Mouse (Mus musculus) liver, adult 2 months (tissue): ENCODE results near the gene Eepd1. TPM values are rescaled to one million over a fixed set of nuclear protein-coding genes. Genes with fewer than 3 reads are reported as not detected.
A peak's percentile ranks its signal among the peaks of the same experiment; 100 is the strongest.

Source experiments
- DNase-seq: peaks from one replicate; pipeline ENCODE4 v3.0.0-alpha.2; 2011; ENCODE audit warnings: low read depth, low spot score; ENCODE audit errors: extremely low read depth
- H3K27ac ChIP-seq: fragments of 200-500 bp; replicated peaks from 2 replicates; pipeline ENCODE4 v1.5.1; 2012; ENCODE audit warnings: low read depth, mild to moderate bottlenecking, control low read depth, inconsistent platforms, low read length; ENCODE audit not compliant: insufficient read depth
- H3K27me3 ChIP-seq: fragments of 200-500 bp; 2 replicates; pipeline ENCODE4 v1.6.1; 2012; ENCODE audit warnings: mild to moderate bottlenecking, moderate library complexity, low read length, inconsistent platforms; ENCODE audit not compliant: control insufficient read depth, insufficient read depth
- H3K36me3 ChIP-seq: fragments of 200-500 bp; 2 replicates; pipeline ENCODE4 v1.6.1; 2012; ENCODE audit warnings: low read length, inconsistent platforms; ENCODE audit not compliant: control insufficient read depth, insufficient read depth
- H3K4me1 ChIP-seq: fragments of 200-500 bp; 2 replicates; pipeline ENCODE4 v1.6.1; 2011; ENCODE audit warnings: low read length; ENCODE audit not compliant: control insufficient read depth, insufficient read depth
- H3K4me3 ChIP-seq: fragments of 200-500 bp; 2 replicates; pipeline ENCODE4 v1.5.1; 2011; ENCODE audit warnings: low read depth, mild to moderate bottlenecking, control low read depth, low read length, moderate library complexity; ENCODE audit not compliant: insufficient read depth
- H3K79me2 ChIP-seq: fragments of 200-500 bp; 2 replicates; pipeline ENCODE4 v1.6.1; 2012; ENCODE audit warnings: inconsistent platforms, mild to moderate bottlenecking, low read length, moderate library complexity; ENCODE audit not compliant: control insufficient read depth, insufficient read depth
- H3K9ac ChIP-seq: fragments of 200-500 bp; 2 replicates; pipeline ENCODE4 v1.6.1; 2012; ENCODE audit warnings: low read depth, mild to moderate bottlenecking, control low read depth, inconsistent platforms, low read length
- CTCF ChIP-seq: fragments of 200-500 bp; IDR thresholded peaks from 2 replicates; pipeline ENCODE4 v1.5.1; 2011; ENCODE audit warnings: low read depth, low read length, control low read depth
- POLR2A ChIP-seq: fragments of 200-500 bp; IDR thresholded peaks from 2 replicates; pipeline ENCODE4 v1.6.1; 2011; ENCODE audit warnings: low read length, control low read depth; ENCODE audit not compliant: insufficient read depth; ENCODE audit errors: extremely low read depth
- WGBS: fragments of 180-500 bp; shearing (Covaris S2); methylation state at CpG from one replicate; pipeline ENCODE4 v1.1.7; 2018; 5-methylcytosine and 5-hydroxymethylcytosine counted together
- polyA plus RNA-seq: library from polyadenylated mRNA; depleted of rRNA; stranded (reverse); fragments of >200 nt; gene quantifications from 2 replicates; pipeline ENCODE4 v1.2.3, GENCODE M21; 2012
- total RNA-seq: library from RNA; depleted of rRNA; stranded (reverse); fragments of >200 nt; gene quantifications from 2 replicates; pipeline ENCODE4 v1.2.3, GENCODE M21; 2014

Gene Eepd1
- total and polyA plus RNA-seq, 2 experiments, result 10.8 to 27.8 TPM

GRCm38 (mm10) chr9:25485406-25485805 is 4.1 kb downstream of the Eepd1 start:
- DNase-seq, result peak; percentile 60
- no peak overlapping the region for H3K4me3 ChIP-seq
- H3K9ac ChIP-seq, result no peak overlapping the region
- peaks cover 41% of the 10 kb centered on the region for H3K4me1 ChIP-seq
- 32% methylated on average over 7 of the region's 7 CpGs for WGBS
- H3K79me2 ChIP-seq, result peaks cover 13% of the 10 kb centered on the region; the same call in 1 of the 2 replicates
- H3K27me3 ChIP-seq, result no peaks in the 10 kb centered on the region
- no peak overlapping the region for H3K27ac ChIP-seq
- no peak for TF ChIP-seq CTCF
- no peak for TF ChIP-seq POLR2A
- no peaks in the 10 kb centered on the region; the same call in 1 of the 2 replicates for H3K36me3 ChIP-seq

GRCm38 (mm10) chr9:25486246-25486807 is 5.0 kb downstream of the Eepd1 start:
- TF ChIP-seq CTCF, result no peak
- no peak for TF ChIP-seq POLR2A
- DNase-seq, result peak; percentile 21
- Histone ChIP-seq H3K79me2 (peaks cover 16% of the 10 kb centered on the region; the same call in 1 of the 2 replicates), H3K36me3 (no peaks in the 10 kb centered on the region; the same call in 1 of the 2 replicates), H3K4me1 (peaks cover 41% of the 10 kb centered on the region), H3K27me3 (no peaks in the 10 kb centered on the region), H3K4me3 (no peak overlapping the region), H3K27ac (no peak overlapping the region), H3K9ac (no peak overlapping the region)
- WGBS, result 73% methylated on average over 9 of the region's 9 CpGs

- peaks cover 37% of the 10 kb centered on the region for H3K4me1 ChIP-seq
- 38% methylated on average over 12 of the region's 12 CpGs for WGBS
- no peak overlapping the region for H3K4me3 ChIP-seq
- H3K27me3 ChIP-seq, result no peaks in the 10 kb centered on the region
- peaks cover 16% of the 10 kb centered on the region; the same call in 1 of the 2 replicates for H3K79me2 ChIP-seq
- peak; percentile 63 for DNase-seq
- TF ChIP-seq CTCF, result no peak
- H3K9ac ChIP-seq, result no peak overlapping the region
- no peak overlapping the region for H3K27ac ChIP-seq
- no peaks in the 10 kb centered on the region; the same call in 1 of the 2 replicates for H3K36me3 ChIP-seq
Measured at GRCm38 (mm10) chr9:25487446-25488110, 6.2 kb downstream of the Eepd1 start.

GRCm38 (mm10) chr9:25488581-25488980 is 7.2 kb downstream of the Eepd1 start:
- peaks cover 28% of the 10 kb centered on the region for H3K4me1 ChIP-seq
- H3K36me3 ChIP-seq, result no peaks in the 10 kb centered on the region; the same call in 1 of the 2 replicates
- WGBS, result 58% methylated on average over 9 of the region's 9 CpGs
- no peak overlapping the region for H3K27ac ChIP-seq
- no peak overlapping the region for H3K4me3 ChIP-seq
- H3K9ac ChIP-seq, result no peak overlapping the region
- peak; percentile 29 for DNase-seq
- peaks cover 13% of the 10 kb centered on the region; the same call in 1 of the 2 replicates for H3K79me2 ChIP-seq
- H3K27me3 ChIP-seq, result no peaks in the 10 kb centered on the region
- TF ChIP-seq CTCF (no peak), POLR2A (no peak)

- H3K27ac ChIP-seq, result no peak overlapping the region
- no peak overlapping the region for H3K9ac ChIP-seq
- peaks cover 20% of the 10 kb centered on the region for H3K4me1 ChIP-seq
- peaks cover 17% of the 10 kb centered on the region; the same call in 1 of the 2 replicates for H3K79me2 ChIP-seq
- no peaks in the 10 kb centered on the region for H3K27me3 ChIP-seq
- 78% methylated on average over 7 of the region's 7 CpGs for WGBS
- TF ChIP-seq POLR2A, result no peak
- TF ChIP-seq CTCF, result no peak
- no peak for DNase-seq
- no peaks in the 10 kb centered on the region; the same call in 1 of the 2 replicates for H3K36me3 ChIP-seq
- H3K4me3 ChIP-seq, result no peak overlapping the region
Measured at GRCm38 (mm10) chr9:25489221-25489960, 8.0 kb downstream of the Eepd1 start.
